Mouse (Mus musculus) cortical plate, adult 2 months (tissue): ENCODE data around the gene Sec14l5. TPM values are rescaled to one million over a fixed set of nuclear protein-coding genes. Genes with fewer than 3 reads are reported as not detected.
A peak's percentile ranks its signal among the peaks of the same experiment; 100 is the strongest.

ENCODE experiments used
- H3K27ac ChIP-seq: fragments of 200-500 bp; 2 replicates; pipeline ENCODE4 v1.5.1; 2012; ENCODE audit warnings: low read length, control low read depth, inconsistent platforms; ENCODE audit not compliant: insufficient read depth
- H3K4me1 ChIP-seq: fragments of 200-500 bp; 2 replicates; pipeline ENCODE4 v1.6.1; 2011; ENCODE audit warnings: low read length; ENCODE audit not compliant: control insufficient read depth, insufficient read depth
- H3K4me3 ChIP-seq: fragments of 200-500 bp; 2 replicates; pipeline ENCODE4 v1.5.1; 2011; ENCODE audit warnings: mild to moderate bottlenecking, low read length, control low read depth; ENCODE audit not compliant: insufficient read depth
- CTCF ChIP-seq: fragments of 200-500 bp; IDR thresholded peaks from 2 replicates; pipeline ENCODE4 v1.5.1; 2011; ENCODE audit warnings: mild to moderate bottlenecking, control low read depth, low read length; ENCODE audit not compliant: insufficient read depth; ENCODE audit errors: extremely low read depth
- POLR2A ChIP-seq: fragments of 200-500 bp; IDR thresholded peaks from 2 replicates; pipeline ENCODE4 v1.6.1; 2011; ENCODE audit warnings: mild to moderate bottlenecking, low read length, control low read depth; ENCODE audit not compliant: insufficient read depth; ENCODE audit errors: extremely low read depth
- polyA plus RNA-seq: library from polyadenylated mRNA; depleted of rRNA; stranded (reverse); fragments of >200 nt; gene quantifications from 2 replicates; pipeline ENCODE4 v1.2.3, GENCODE M21; 2012

The Sec14l5 gene
- polyA plus RNA-seq, 1 experiment, result 15.4 TPM

DNA sequence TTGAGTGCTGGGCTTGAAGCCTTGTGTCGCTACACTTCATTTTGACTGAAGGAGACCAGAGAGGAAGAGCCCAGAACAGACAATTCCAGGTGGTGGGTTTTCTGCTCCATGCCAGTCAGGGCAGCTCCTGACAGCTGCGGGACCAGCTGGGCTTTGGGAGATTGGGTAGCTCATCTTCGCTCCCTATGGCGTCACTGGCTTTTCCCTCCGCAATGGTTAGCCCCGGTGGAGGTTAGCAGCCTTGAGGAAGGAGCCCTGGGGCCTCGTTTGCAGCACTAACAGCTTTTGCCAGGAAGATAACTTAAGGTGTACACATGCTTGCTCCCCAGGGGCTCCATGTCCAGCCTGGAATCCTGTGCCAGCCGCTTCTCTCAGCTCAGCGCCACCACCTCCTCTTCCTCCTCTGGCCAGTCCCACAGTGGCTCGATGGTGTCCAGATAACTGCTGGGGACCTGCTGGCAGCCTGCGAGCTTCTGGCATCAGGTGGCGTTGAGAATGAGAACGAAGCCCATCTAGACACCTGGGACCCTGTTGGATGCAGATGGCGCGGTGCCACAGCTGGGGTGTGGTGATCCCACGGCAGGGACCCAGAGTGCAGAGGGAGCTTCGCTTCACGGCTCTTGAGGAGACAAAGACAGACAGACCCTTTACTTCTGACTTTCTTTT is 36.5 kb downstream of the Sec14l5 start:
- TF ChIP-seq CTCF (no peak), POLR2A (no peak)
- H3K4me1 ChIP-seq, result peaks cover 3% of the 10 kb centered on the region
- no peak overlapping the region for H3K4me3 ChIP-seq
- H3K27ac ChIP-seq, result no peak overlapping the region

DNA sequence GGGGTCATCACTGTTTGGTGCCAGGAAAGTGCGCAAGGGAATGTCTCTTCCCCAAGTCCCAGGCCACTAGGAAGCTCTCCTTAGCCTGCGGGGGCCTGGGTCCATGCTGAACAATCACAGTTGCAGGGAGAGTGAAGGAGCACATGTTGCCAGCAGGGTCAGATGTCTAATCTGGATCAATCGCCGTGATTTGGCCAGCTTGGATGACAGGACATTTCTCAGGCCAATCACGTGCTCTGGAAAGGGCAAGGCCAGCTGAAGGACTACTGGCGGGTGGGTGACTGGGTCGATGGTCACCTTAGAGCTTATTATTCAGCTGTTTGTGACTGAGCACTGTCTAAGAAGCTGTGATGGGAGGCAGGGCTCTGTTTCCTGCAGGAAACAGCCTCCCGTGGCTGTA is 37.2 kb downstream of the Sec14l5 start:
- no peak overlapping the region for H3K27ac ChIP-seq
- no peak for TF ChIP-seq POLR2A
- TF ChIP-seq CTCF, result no peak
- peaks cover 3% of the 10 kb centered on the region for H3K4me1 ChIP-seq
- H3K4me3 ChIP-seq, result no peak overlapping the region

DNA sequence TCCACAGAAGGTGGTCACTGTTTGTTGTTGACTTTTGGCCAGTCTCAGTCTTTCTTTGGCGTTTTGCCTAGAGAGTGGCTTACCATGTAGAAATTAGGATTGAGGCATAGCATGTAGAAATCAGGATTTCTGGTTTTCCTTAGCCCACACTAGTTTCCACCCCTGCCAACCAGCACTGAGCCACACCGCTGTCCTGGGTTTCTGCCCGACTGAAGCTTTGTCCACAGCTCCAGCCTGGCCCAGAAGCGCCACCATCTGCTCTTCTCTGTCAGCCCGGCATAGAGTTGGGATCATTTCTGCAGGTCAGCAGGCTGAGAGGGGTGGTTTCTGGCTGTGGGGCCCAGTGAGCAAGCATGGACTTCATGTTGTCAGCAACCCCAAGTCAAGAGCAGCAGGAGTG is 38.0 kb downstream of the Sec14l5 start:
- no peak overlapping the region for H3K27ac ChIP-seq
- TF ChIP-seq CTCF, result no peak
- H3K4me1 ChIP-seq, result peaks cover 4% of the 10 kb centered on the region
- no peak overlapping the region for H3K4me3 ChIP-seq

DNA sequence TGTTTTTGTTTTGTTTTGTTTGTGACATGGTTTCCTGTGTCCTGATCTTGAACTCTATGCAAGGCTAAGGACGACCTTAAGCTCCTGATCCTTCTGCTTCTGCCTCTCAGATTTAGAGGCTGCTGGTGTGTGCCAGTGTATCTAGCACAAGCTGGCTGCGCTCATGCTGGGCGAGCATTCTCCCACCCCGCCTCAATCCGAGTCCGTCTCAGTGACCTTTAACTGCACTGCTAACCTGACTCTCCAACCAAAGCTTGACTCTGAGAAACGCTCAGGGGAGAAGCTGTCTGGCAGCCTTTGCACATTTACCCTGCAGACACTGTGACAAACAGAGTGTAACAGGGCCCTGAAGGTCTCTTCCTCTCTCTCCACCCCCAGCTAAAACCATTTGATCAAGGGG is 38.8 kb downstream of the Sec14l5 start:
- no peak for TF ChIP-seq POLR2A
- TF ChIP-seq CTCF, result no peak
- H3K4me3 ChIP-seq, result no peak overlapping the region
- H3K4me1 ChIP-seq, result peaks cover 4% of the 10 kb centered on the region
- H3K27ac ChIP-seq, result no peak overlapping the region

DNA sequence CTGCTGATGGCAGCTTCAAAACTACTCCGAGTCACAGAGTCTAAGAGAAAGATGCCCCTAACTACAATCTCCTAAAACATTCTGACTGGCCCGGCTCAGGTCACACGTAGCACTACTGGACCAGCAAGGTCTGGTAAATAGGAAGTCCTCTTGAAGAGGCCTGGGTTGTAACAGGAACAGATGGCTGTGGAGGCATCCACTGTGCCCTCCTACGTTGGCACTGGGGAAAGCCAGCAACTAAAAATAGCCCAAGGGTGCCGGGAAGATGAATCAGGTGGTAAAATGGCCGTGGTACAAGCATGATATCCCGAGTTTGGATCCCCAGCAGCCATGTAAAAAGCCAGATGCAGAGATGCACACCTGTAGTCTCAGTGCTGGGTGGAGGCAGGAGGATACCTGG is 39.3 kb downstream of the Sec14l5 start:
- Histone ChIP-seq H3K4me1 (peaks cover 4% of the 10 kb centered on the region), H3K4me3 (no peak overlapping the region), H3K27ac (no peak overlapping the region)
- no peak for TF ChIP-seq POLR2A
- no peak for TF ChIP-seq CTCF

DNA sequence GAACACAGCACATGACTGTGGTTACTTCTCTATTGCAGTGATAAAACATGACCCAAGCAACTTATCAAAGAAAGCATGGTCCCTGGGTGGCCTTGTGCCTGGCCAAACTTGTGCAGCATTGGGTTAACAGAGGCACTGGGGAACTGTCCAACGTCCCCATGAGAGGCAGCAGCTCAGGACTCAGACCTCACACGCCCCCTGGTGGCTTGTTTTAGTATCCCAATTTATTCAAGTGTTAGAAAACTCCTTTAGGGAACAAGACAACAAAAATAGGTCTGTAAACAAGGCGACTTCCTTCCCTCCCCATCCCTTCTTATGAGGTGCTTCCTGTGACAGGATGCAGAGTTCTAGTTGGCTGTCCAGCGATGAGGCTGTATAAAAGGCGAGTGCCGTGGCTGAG is 48.2 kb downstream of the Sec14l5 start:
- TF ChIP-seq CTCF (peak; percentile 59), POLR2A (no peak)
- Histone ChIP-seq H3K4me1 (no peaks in the 10 kb centered on the region), H3K4me3 (no peak overlapping the region), H3K27ac (no peak overlapping the region)

DNA sequence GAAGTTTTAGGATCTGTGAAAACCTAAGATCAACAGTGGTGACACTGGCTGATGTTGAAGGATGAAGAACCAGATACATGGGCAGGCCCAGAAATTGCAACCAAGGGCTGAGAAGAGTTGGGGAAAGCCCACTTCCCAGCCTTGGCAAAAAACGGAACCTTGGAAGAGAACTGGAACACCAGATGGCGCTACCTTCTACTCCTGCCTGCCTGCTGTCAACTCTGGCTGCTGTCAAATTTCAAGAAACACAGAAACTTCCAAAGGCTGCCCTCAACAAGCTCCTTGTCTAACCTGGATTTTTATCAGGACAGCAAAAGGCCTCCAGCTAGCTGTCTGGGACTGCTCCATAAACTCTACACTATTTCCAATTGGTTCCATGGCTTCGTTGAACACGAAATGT is 55.8 kb downstream of the Sec14l5 start:
- TF ChIP-seq POLR2A, result no peak
- peak; percentile 74 for TF ChIP-seq CTCF
- Histone ChIP-seq H3K4me3 (peak overlapping the region; percentile 88; the same call in 1 of the 2 replicates), H3K27ac (no peak overlapping the region), H3K4me1 (no peaks in the 10 kb centered on the region; the same call in 1 of the 2 replicates)

DNA sequence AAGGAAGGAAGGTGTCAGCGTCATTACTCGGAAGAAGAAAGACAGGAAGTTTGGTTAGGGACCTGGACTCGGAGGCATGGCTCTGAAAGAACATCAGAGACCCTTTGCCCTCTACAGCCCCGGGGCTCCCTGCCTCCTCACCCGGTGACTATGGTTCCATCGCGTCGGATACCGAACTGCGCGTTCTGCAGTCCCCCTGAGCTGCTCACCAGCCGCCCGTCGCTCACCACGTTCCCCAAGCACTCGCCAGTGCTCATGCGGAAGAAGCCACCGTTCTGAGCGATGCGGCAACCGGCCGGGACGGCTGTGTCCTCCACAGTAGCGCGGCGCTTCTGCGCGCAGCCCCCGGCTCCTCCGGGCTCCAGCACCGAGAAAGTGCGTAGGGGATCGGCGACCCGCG is 56.3 kb downstream of the Sec14l5 start:
- peak overlapping the region; percentile 41; the same call in 1 of the 2 replicates for H3K27ac ChIP-seq
- H3K4me1 ChIP-seq, result no peaks in the 10 kb centered on the region; the same call in 1 of the 2 replicates
- peak overlapping the region; percentile 88 for H3K4me3 ChIP-seq
- TF ChIP-seq CTCF, result no peak
- no peak for TF ChIP-seq POLR2A

DNA sequence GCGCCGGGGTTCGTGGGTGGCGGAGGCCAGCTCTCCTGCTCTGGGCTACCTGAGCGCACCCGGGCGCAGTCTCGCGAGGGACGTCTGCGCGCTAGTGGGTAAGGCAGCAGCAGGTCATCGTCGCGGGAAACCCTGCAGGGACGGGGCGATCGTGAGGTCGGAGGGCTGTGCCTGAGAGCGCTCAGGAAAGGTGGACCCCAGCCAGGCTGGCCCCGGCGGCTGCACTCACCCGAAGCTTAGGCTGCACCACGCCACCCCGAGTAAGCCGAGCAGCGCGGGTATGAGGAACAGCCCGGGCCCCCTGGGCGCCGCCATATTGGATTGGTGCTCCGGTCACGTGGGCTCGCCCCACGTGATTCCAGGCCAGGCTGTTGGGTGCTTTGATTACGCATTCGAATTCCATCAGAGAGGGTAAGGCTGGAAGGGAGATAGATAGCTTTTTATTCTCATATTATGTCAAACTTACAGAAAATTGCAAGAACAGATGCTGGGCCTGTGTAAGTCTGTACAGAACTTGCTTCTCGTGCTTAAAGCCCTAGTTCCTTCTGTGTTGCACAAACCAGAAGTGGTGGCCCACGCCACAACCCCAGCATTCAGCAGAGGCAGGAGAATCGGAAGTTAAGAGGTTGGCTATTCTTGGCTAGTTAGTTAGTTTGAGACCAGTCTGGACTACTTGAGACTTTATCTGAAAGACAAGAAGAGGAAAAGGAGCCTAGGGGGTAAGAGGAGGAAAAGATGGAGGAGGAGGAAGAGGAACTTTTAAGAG is 56.9 kb downstream of the Sec14l5 start, which contains the start of gene Nagpa:
Gene Nagpa, minus strand, starts transcription at position 345 of the 766 bp plus-strand sequence.
- H3K27ac ChIP-seq, result peak within 1 kb of the TSS; percentile 51; the same call in 1 of the 2 replicates
- H3K4me1 ChIP-seq, result no peaks in the 10 kb centered on the region; the same call in 1 of the 2 replicates
- TF ChIP-seq CTCF (no peak), POLR2A (peak; percentile 55; the same call in 1 of the 2 replicates)
- H3K4me3 ChIP-seq, result peak within 1 kb of the TSS; percentile 88
